Mouse (Mus musculus) limb, embryonic 11.5 days (tissue): ENCODE results near the gene Rnf126. TPM values are rescaled to one million over a fixed set of nuclear protein-coding genes. Genes with fewer than 3 reads are reported as not detected.

Experiments
- ATAC-seq: fragments of 200-750 bp; cut with Nextera tagmentation; 2 replicates; pipeline ENCODE4 v1.8.0; 2017; ENCODE audit warnings: low read depth; ENCODE audit not compliant: insufficient number of reproducible peaks, low FRiP score, low TSS enrichment
- DNase-seq: peaks from one replicate; pipeline ENCODE4 v3.0.0-alpha.2; 2015; ENCODE audit warnings: low spot score
- H3K27ac ChIP-seq: fragments of 300-500 bp; sonication (generic); replicated peaks from 2 replicates; pipeline ENCODE4 v1.5.1; 2014; ENCODE audit warnings: low read depth, mild to moderate bottlenecking, low read length
- H3K27me3 ChIP-seq: fragments of 300-500 bp; sonication (generic); 2 replicates; pipeline ENCODE4 v1.6.1; 2014; ENCODE audit warnings: mild to moderate bottlenecking, low read length, mixed read lengths; ENCODE audit not compliant: control insufficient read depth, insufficient read depth
- H3K36me3 ChIP-seq: fragments of 300-500 bp; sonication (generic); 2 replicates; pipeline ENCODE4 v1.6.1; 2014; ENCODE audit warnings: mild to moderate bottlenecking, low read length, moderate library complexity, mixed read lengths; ENCODE audit not compliant: control insufficient read depth, insufficient read depth
- H3K4me1 ChIP-seq: fragments of 300-500 bp; sonication (generic); 2 replicates; pipeline ENCODE4 v1.6.1; 2014; ENCODE audit warnings: low read length, mixed read lengths; ENCODE audit not compliant: control insufficient read depth, insufficient read depth
- H3K4me2 ChIP-seq: fragments of 300-500 bp; sonication (generic); 2 replicates; pipeline ENCODE4 v1.6.1; 2014; ENCODE audit warnings: low read depth, mild to moderate bottlenecking, moderate library complexity; ENCODE audit not compliant: severe bottlenecking
- H3K4me3 ChIP-seq: fragments of 300-500 bp; sonication (generic); 2 replicates; pipeline ENCODE4 v1.5.1; 2014; ENCODE audit warnings: low read depth, low read length
- H3K9ac ChIP-seq: fragments of 300-500 bp; sonication (generic); 2 replicates; pipeline ENCODE4 v1.6.1; 2014; ENCODE audit warnings: mild to moderate bottlenecking, low read length
- H3K9me3 ChIP-seq: fragments of 300-500 bp; sonication (generic); 2 replicates; pipeline ENCODE4 v1.6.1; 2016; ENCODE audit warnings: low read length; ENCODE audit not compliant: control insufficient read depth
- WGBS: fragments of 180-500 bp; shearing (Covaris S2); extraction: QIAGEN DNeasy Blood & Tissue Kit; methylation state at CpG from one replicate; pipeline ENCODE4 v1.1.7; 2014; 5-methylcytosine and 5-hydroxymethylcytosine counted together
- polyA plus RNA-seq: library from polyadenylated mRNA; unstranded; fragments of >200 nt; fragmentation: Nextera tagmentation; extraction: Ambion mirVana; gene quantifications from 2 replicates; pipeline ENCODE4 v1.2.1, GENCODE M21; 2014

The Rnf126 gene
- polyA plus RNA-seq, 1 experiment from 2014 or later: 112 TPM

DNA sequence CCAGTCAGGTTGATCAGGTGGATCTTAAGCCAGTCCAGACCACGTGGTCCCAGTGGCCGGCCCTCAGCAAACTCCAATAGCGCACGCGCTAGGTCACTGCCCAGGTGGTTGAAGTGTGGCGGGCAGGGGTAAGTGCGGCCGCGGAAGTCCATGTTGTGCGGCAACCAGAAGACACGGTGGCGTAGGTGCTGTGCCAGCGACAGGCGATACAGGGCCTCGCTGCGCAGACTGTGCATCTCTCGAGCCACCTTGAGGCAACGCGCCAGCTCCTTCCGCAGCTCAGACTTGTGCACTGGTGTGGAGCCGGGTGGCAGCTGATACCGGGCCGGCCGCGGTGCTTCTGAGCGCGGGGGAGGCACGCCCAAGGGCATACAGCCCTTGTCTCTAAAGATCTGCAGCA lies 27.5 kb downstream of the Rnf126 start:
- no peak for DNase-seq
- Histone ChIP-seq H3K4me2 (no peak overlapping the region), H3K9ac (no peak overlapping the region), H3K36me3 (peaks cover 62% of the 10 kb centered on the region), H3K27ac (no peak overlapping the region), H3K4me3 (no peak overlapping the region), H3K27me3 (peaks cover 13% of the 10 kb centered on the region), H3K9me3 (peaks cover 33% of the 10 kb centered on the region), H3K4me1 (no peaks in the 10 kb centered on the region)
- ATAC-seq: no peak
- WGBS: 97% methylated on average over 28 of the region's 28 CpGs

DNA sequence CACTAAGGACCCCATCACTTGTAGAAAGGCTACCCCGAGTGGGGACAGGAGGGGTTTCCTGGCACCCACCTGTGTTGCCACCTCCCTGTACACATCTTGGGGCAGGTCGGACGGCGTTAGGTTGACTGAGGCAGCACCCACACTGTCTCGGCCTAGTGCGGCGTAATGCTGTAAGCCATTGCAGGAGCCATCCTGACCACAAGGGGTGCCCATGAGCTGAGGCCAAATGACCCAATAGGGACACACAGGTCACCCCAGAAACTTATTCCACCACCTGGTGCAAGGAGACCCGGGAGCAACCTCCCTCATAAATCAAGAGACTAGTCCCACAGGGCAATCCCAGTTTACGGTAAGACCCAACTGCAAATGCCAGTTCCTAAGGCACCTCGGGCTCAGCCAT lies 28.5 kb downstream of the Rnf126 start:
- Histone ChIP-seq H3K4me3 (no peak overlapping the region), H3K27ac (no peak overlapping the region), H3K4me1 (no peaks in the 10 kb centered on the region), H3K9me3 (peaks cover 33% of the 10 kb centered on the region), H3K36me3 (peaks cover 59% of the 10 kb centered on the region), H3K27me3 (peaks cover 13% of the 10 kb centered on the region), H3K4me2 (no peak overlapping the region), H3K9ac (no peak overlapping the region)
- 91% methylated on average over 10 of the region's 10 CpGs for WGBS
- ATAC-seq (no peak), DNase-seq (no peak)

DNA sequence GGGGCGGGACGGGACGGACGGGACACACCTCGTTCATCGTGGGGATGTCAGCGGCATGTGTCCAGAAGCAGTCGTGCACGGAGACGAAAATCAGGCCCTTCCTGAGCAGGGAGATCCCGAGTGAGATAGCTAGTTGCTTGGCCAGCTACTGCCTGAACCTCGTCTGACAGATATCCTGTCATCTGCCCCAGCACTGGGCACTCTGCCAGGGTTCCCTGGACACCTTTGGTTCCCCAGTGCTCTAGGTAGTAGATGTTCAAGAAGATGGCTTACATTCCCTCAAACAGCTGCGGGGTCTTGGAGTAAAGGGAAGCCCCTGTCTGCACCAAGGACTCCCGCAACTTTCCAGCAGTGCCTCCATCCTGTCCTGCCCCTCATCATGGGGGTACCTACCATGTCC lies 30.0 kb downstream of the Rnf126 start:
- no peak overlapping the region for H3K4me3 ChIP-seq
- ATAC-seq (no peak), DNase-seq (no peak)
- H3K4me1 ChIP-seq: no peaks in the 10 kb centered on the region
- H3K36me3 ChIP-seq: peaks cover 56% of the 10 kb centered on the region
- WGBS: 87% methylated on average over 14 of the region's 14 CpGs
- no peak overlapping the region for H3K9ac ChIP-seq
- H3K9me3 ChIP-seq: peaks cover 33% of the 10 kb centered on the region
- H3K27me3 ChIP-seq: peaks cover 13% of the 10 kb centered on the region
- no peak overlapping the region for H3K4me2 ChIP-seq
- H3K27ac ChIP-seq: no peak overlapping the region

DNA sequence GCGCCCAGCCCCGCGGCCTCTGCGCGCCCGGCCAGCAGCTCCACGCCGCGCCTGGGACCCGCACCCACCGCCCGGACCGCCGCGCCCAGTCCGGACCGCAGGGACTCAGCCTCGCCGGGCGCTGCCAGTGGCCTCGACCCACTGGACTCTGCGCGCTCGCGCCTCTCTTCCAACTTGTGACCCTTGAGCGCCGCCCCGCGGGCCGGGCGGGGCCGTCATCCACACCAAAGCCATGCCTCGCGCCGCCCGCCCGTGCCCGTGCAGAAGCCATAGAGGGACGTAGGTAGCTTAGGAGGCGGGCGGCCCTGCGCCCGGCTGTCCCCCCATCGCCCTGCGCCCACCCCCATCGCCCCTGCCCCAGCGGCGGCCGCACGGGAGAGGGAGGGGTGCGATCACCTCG lies 31.4 kb downstream of the Rnf126 start:
- no peak for DNase-seq
- Histone ChIP-seq H3K4me2 (0 out of 2 replicates have a peak overlapping the region, but pooled peaks have one; percentile 12), H3K4me3 (no peak overlapping the region), H3K27ac (no peak overlapping the region), H3K9me3 (peaks cover 28% of the 10 kb centered on the region), H3K9ac (no peak overlapping the region), H3K4me1 (no peaks in the 10 kb centered on the region), H3K36me3 (peaks cover 49% of the 10 kb centered on the region), H3K27me3 (peaks cover 13% of the 10 kb centered on the region)
- ATAC-seq: no peak
- whole genome bisulfite sequencing: 19% methylated on average over 40 of the region's 52 CpGs

DNA sequence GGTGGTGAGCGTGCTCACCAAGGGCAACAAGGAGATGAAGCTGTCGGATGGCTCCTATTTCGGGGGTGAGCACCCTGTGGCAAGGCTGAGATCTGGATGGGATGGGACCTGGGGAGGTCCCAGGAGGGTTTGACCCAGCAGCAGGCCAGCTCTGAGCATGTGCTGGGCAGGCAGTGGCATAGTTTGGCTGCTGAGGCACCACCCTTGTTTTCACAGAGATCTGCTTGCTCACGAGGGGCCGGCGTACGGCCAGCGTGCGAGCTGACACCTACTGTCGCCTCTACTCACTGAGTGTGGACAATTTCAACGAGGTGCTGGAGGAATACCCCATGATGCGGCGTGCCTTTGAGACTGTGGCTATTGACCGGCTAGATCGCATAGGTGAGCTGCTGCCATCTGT lies 32.9 kb downstream of the Rnf126 start:
- Histone ChIP-seq H3K9ac (no peak overlapping the region), H3K9me3 (peaks cover 14% of the 10 kb centered on the region), H3K4me1 (no peaks in the 10 kb centered on the region), H3K36me3 (peaks cover 33% of the 10 kb centered on the region), H3K4me3 (no peak overlapping the region), H3K4me2 (no peak overlapping the region), H3K27ac (no peak overlapping the region), H3K27me3 (peaks cover 13% of the 10 kb centered on the region)
- 93% methylated on average over 15 of the region's 15 CpGs for WGBS
- no peak for ATAC-seq
- no peak for DNase-seq

DNA sequence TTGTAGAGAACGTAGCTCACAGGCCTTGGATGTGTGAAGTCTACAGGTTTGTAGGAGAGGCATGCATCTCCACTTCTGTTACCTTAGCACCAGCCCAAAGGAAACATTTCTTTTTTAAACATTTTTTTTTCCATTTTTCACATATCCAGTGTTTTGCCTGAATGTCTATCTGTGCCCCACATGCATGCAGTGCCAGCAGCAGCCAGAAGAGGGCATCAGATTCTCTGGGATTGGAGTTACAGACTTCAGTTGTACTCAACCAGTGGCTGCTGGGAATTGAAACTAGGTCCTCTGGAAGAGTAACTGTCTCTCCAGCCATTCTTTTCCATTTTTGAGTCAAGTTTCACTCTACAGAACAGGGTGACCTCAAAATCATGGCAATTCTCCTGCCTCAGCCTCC lies 34.3 kb downstream of the Rnf126 start:
- Histone ChIP-seq H3K27ac (no peak overlapping the region), H3K9ac (no peak overlapping the region), H3K36me3 (peaks cover 20% of the 10 kb centered on the region), H3K4me3 (no peak overlapping the region), H3K4me1 (no peaks in the 10 kb centered on the region), H3K4me2 (no peak overlapping the region), H3K9me3 (peaks cover under 1% of the 10 kb centered on the region; the same call in 1 of the 2 replicates), H3K27me3 (peaks cover 13% of the 10 kb centered on the region)
- ATAC-seq: no peak
- no peak for DNase-seq
- 96% methylated on average over 1 of the region's 1 CpGs for WGBS

DNA sequence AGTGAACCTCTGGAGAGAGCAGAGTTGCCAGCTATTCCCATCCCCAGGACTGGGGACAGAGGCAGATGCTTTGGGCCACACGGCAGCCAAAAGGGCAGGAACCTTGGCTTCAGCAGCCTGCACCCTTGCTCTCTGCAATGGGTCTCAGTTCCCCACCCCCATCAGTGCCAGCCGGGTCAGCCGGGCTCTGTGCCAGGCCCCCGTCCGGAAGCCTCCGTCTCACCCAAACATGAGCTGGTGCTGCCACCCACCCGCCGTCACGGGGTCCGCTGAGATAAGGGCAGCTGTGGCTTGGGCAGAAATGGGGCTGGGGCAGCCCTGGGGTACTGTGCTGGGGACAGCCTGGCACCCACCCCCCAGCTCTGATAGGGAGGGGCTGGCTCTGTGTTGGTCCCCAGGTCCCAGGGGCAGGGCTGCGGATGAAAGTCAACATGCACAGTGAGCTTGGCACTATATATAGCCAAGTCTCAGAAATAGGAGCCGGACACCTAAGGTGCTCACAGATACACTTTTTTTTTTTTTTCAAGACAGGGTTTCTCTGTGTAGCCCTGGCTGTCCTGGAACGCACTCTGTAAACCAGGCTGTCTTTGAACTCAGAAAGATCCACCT lies 37.3 kb downstream of the Rnf126 start:
- 86% methylated on average over 13 of the region's 13 CpGs for WGBS
- no peaks in the 10 kb centered on the region for H3K27me3 ChIP-seq
- no peaks in the 10 kb centered on the region for H3K36me3 ChIP-seq
- DNase-seq (no peak), ATAC-seq (no peak)
- no peak overlapping the region for H3K9ac ChIP-seq
- no peaks in the 10 kb centered on the region for H3K9me3 ChIP-seq
- no peak overlapping the region for H3K4me2 ChIP-seq
- no peak overlapping the region for H3K4me3 ChIP-seq
- no peak overlapping the region for H3K27ac ChIP-seq
- H3K4me1 ChIP-seq: no peaks in the 10 kb centered on the region

DNA sequence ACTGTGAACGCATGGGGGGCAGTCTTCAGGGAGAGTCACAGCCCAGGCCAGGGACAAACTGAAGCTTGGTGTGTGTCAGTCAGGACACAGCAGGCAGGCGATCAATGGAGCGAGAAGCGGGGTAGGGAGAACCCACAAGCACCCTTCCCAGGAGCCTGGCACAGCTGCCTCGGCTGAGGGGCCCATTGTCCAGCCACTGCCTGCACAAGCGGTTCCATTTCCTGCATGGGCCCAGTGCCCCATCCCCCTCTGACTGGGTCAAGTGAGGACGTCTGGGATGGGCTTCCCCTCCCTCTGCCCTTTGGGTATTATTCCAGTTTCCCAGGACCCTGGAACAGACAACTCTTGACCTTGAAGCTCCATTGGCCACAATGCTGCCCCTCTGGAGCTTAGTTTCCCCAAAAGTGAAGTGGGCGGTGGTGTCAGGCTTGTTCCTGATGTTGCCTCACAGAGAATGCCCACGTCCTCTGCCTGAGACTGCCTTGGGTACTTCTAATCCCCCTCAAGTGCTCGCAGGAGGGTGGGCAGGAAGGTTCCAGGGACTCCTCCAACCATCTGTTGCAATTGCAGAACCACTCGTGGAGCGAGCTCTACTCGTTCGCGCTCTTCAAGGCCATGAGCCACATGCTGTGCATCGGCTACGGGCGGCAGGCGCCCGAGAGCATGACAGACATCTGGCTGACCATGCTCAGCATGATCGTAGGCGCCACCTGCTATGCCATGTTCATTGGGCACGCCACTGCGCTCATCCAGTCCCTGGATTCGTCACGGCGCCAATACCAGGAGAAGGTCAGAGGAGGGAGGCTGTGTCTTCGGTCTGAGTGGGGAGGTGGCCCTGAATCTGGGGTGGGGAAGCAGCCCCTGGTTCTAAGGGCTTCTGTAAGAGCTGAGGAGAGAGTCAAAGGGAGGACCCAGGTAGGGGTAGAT lies 38.2 kb downstream of the Rnf126 start:
- Histone ChIP-seq H3K4me3 (no peak overlapping the region), H3K27ac (no peak overlapping the region), H3K27me3 (no peaks in the 10 kb centered on the region), H3K36me3 (no peaks in the 10 kb centered on the region), H3K9ac (no peak overlapping the region), H3K9me3 (no peaks in the 10 kb centered on the region), H3K4me1 (no peaks in the 10 kb centered on the region), H3K4me2 (no peak overlapping the region)
- WGBS: 75% methylated on average over 28 of the region's 28 CpGs
- ATAC-seq (no peak), DNase-seq (no peak)
